Mouse (Mus musculus): ENCODE measurements around the gene Smad1. TPM values are rescaled to one million over a fixed set of nuclear protein-coding genes. Genes with fewer than 3 reads are reported as not detected.
A peak's percentile ranks its signal among the peaks of the same experiment; 100 is the strongest.

Gene Smad1
- total RNA-seq, 2 experiments from 2014 or later, result 29.6 to 33.8 TPM

DNA sequence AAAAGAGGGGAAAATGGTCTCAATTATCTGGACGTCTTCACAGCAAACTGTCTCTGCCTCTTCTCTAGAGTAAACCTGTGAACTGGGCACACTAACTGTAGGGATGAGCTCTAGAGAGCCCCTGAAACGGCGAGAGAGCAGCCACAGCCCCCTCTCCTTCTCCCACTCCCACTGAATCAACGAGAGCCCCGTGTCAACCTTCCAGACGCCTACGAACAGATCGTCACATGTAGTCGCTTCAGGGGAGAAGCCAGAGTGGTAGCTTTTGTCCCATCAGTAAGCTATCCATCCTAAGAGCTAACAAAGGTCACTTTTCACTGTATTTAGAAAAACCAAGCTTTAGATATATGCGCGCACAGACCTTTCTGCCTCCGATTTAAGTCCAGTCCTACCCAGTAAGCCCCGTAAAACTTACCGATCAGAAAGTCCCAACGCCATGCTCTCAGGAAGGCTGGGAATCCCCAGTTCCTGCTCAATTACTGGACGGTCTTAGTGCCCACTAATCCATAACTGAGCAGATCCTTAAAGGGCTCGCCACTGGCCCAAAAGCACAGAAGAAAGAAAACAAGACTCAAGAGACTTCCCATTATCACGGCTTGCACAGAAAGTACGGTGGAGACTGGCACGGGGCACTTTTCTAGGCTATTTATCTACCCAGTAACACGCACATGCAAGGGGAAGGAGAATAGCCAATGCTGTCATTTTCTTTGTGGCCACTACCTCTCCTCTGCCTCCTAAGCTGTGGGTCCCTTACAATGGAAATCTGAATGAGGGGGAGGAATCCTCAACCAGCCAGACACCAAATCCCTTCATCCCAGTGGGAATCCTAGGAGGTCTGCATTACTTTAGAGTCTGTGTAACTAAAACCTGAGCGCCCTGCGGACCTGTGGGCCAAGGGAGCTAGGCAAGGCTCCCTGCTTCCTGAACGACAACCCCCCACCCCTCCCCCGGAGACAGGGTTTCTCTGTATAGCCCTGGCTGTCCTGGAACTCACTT, 14.7 kb downstream of the Smad1 start:
- intact Hi-C loops (cut with DNase I), result no loop called here
- no peak for DNase-seq (ENCODE audit: low spot score in 2 of 2)

DNA sequence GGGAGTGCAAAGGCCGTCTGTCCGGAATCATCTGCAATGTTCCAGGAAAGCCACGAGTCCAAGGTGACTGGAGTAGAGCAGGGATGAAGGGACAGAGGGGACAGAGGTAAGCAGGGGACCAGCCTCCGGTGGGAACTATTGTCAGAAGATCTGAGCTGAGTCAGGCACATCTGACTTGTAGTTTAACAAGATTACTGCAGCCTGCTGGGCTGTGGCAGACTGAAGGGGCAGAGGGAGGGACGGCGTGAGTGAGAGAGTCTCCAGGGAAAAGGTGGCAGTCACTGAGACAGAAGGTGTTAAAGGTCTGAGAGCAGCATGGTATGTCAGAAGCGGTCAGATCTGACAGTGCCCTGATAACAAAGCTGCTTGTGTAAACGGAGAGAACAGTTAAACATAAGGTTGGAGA, 16.5 kb downstream of the Smad1 start:
- no peak for DNase-seq (ENCODE audit: low spot score in 2 of 2)
- intact Hi-C loops (cut with DNase I), result no loop called here

DNA sequence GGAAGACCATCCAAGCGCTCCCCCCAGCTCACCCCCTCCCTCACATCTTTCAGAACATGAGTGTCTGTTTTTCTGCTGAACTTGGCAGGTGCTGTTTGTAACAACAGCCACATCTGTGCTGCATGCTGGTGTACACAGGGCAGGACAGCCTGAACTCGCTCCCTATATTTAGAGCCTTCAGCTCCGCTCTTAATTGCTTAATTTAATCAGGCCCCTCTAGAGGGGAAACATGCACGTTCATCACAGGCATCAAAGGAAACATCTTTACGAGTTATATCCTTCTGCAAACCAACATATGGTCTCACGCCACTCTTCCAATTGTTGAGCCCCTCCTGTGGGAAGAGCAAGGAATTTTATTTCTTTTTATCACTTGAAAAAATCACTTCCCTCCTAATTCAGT, 17.5 kb downstream of the Smad1 start:
- intact Hi-C loops (cut with DNase I), result no loop called here

DNA sequence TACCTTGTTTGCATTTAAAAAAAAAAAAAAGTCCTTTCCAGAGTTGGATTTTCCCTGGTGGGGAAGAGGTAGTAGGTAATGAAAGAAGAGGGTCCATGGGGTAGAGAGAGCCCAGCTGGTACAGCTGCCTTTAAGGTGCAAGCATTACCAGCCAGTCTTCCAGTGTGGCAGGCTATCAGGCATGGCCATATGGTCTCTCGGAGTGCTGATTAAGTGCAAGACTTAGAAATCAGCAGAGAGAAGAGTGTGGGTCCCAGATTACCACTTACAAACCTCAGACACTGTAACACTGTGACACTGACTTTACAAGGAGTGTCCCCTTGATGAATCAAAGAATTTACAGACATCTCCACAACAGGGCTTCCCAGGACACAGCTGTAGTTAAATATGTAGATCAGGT, 18.9 kb downstream of the Smad1 start:
- intact Hi-C loops (cut with DNase I), result no loop called here
- no peak for DNase-seq (ENCODE audit: low spot score in 2 of 2)

More for the DNA sequence above, 17.5 kb downstream of the Smad1 start:
- no peak for DNase-seq (ENCODE audit: low spot score in 2 of 2)

DNA sequence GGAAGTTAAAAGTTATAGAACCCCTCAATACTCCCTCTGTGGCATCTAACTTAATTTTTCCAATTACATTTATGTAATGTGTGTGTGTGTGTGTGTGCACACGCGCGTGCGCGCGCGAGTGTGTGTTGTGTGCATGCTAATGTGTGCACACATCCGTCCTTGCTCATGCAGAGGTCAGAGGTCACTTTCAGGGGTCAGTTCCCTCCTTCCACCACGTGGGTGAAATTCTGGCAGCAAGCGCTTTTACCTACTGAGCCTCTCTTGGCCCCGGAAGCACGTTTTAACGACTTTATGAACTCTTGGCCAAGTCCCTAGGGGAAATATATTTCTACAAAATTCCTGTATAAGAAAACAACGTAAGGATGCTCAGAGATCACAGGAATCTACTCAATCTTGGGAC, 19.3 kb downstream of the Smad1 start:
- no peak for DNase-seq (ENCODE audit: low spot score in 2 of 2)
- intact Hi-C loops (cut with DNase I), result no loop called here

DNA sequence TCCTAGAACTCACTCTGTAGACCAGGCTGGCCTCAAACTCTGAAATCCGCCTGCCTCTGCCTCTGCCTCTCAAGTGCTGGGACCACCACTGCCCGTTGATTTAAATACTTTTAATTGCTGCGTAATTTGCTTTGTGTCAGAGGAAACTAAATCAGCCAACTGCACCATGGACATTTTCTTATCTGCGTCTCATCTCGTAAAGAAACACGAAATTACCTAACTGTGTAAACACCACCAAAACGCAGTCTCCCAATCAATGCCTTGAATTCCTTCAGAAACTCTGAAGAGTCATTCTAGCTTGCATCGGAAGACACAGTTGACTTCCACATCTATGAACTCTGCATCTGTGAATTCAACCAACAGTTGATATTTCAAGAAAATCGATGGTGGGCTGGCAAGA, 22.7 kb downstream of the Smad1 start:
- intact Hi-C loops (cut with DNase I), result no loop called here
- DNase-seq (ENCODE audit: low spot score in 2 of 2), result no peak

DNA sequence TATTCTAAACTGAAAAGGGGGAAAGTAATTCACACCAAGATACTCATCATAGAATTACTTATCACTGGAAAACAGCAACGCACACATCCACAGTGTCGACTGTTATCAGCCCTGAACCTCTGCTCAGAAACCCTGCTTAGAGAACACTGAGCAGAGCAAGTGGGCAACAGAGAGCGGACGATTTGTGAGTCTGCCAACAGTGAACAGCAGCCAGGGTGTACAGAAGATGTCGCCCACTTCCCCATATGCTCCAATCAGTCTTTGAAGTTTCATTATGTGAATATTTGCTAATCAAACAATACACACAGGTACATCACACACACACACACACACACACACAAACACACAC, 23.6 kb downstream of the Smad1 start:
- intact Hi-C loops (cut with DNase I), result loop anchor here (2.0 kb wide), 1 partner anchor 23 kb away; the partner anchor contains the start of gene Smad1
- peak in 1 of 2 experiments; percentile 74 for DNase-seq (ENCODE audit: low spot score in 2 of 2)

DNA sequence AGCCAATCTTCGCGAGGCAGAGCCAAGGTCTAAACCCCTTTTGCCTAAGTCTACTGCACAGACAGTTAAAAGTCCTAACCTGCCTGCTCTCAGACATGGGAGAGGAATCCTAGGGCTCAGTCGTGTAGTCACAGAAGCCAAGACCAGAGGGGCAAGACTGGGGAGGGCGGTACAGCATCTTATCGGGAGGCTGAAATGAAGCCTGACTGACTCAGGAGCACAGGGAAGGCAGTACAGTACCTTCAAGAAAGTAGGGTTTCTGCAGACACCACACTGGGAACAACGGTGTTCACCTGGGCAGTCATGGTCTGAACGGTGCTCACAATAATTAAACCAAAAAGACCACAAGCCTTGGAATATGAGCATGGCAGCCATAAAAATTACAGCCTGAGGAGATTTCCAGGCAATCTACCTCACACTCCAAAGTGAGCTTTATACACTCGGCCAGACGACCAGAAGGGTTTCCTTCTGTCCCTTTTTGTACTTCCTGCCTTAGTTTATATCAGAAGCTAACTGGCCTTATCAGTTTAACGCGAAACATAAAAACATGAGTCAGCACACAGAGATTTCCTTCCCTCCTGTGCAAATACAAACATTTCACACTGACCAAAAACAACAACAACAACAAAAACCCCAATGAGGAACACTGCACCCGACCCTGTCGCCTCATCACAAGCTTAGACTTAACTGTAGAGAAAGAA, 24.1 kb downstream of the Smad1 start:
- intact Hi-C loops (cut with DNase I), result loop anchor here (2.0 kb wide), 1 partner anchor 24 kb away; the partner anchor contains the start of gene Smad1
- DNase-seq (ENCODE audit: low spot score in 2 of 2), result no peak

DNA sequence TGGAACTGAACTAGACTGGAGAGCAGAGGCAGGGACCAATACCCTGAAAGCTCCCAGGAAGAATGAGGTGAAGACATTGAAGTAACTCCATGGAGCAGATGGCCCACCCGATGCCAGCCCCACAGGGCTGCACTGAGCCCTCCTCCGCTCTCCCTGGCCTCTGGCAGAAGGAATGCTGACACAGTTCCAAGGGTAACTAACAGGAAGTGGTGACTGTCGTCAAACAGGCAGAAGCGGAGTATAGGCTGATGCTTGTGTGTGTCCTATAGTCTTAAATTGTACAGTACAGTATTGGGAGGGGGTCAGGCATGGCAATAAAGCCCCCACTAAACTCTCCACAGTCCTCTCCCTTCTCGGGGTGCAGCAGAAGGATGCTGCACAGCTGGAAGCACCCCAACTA, 24.9 kb downstream of the Smad1 start:
- DNase-seq (ENCODE audit: low spot score in 2 of 2), result no peak
- intact Hi-C loops (cut with DNase I), result loop anchor here (2.0 kb wide), 1 partner anchor 24 kb away; the partner anchor contains the start of gene Smad1

DNA sequence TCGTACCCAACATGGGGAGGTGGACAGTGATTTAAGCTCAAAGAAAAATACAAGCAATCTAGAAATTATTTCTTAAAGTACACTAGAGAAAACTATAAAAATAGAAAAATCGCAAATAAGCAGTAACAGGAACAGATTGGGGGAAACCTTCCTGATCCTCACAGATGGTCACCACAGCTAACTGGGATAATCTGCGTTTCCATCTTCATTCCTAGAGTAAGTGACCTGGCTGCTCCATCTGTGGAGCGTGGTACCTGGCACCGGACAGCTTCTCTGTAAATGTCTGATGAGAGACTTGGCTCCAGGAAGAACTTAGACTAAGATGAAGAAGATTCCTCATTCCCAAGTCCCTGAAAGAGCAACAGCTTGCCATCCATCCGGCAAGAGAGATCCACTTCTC, 25.8 kb downstream of the Smad1 start:
- no peak for DNase-seq (ENCODE audit: low spot score in 2 of 2)
- intact Hi-C loops (cut with DNase I), result no loop called here

DNA sequence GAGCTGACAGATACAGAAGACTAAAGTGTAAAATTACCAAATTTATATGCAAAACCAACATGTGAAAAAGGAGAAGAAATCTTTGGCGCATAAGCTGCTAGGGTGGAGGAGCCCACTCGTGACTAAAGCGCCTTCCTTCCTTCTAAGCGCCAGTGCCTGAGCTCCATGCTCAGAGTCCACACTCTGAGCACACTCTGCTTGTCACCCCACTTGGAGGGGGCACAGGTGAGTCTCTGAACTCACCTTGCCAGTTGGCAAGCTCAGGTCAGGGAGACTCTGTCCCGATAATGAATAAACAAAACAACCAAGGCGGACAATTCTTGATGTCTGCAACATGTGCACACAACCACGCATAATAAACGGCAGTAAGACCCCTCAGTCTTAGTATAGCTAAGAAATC, 26.4 kb downstream of the Smad1 start:
- DNase-seq (ENCODE audit: low spot score in 2 of 2), result no peak
- intact Hi-C loops (cut with DNase I), result no loop called here

DNA sequence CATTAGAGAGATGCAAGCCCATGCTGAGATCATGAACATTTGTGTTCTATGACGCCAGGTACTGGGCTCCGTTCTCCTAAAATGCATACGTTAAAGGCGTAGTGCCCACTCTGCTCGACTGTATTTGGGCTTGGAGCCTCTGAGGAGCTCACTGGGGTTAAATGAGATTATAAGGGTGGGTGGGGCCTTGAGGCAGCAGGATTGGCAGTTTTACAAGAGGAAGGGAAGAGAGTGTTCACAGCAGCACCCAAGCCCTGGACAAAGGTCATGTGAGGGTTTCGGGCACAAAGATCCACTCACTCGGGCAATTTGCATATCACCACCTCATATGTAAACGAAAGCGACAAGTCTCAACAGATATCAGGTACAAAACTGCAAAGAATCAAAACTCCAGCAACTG, 26.8 kb downstream of the Smad1 start:
- intact Hi-C loops (cut with DNase I), result no loop called here
- no peak for DNase-seq (ENCODE audit: low spot score in 2 of 2)

DNA sequence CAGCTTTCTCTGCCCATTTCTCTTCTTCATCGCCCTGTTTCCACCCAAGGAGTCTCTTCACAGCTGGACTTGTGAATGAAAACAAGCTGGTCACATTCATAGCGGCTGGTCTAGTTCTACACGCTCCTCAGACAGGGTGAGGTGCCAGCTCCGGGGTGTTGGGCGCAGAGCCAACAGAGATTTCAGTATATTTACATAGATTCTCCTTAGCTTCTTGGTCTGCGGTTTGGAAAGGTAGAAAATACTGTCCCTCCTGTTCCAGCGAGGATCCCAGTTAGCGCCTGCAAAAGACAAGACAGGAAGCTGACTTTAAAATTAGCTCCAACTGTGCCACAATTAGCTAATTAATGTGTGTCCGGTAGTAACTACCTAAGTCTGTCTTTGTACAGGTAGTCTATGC, 27.2 kb downstream of the Smad1 start:
- no peak for DNase-seq (ENCODE audit: low spot score in 2 of 2)
- intact Hi-C loops (cut with DNase I), result no loop called here

DNA sequence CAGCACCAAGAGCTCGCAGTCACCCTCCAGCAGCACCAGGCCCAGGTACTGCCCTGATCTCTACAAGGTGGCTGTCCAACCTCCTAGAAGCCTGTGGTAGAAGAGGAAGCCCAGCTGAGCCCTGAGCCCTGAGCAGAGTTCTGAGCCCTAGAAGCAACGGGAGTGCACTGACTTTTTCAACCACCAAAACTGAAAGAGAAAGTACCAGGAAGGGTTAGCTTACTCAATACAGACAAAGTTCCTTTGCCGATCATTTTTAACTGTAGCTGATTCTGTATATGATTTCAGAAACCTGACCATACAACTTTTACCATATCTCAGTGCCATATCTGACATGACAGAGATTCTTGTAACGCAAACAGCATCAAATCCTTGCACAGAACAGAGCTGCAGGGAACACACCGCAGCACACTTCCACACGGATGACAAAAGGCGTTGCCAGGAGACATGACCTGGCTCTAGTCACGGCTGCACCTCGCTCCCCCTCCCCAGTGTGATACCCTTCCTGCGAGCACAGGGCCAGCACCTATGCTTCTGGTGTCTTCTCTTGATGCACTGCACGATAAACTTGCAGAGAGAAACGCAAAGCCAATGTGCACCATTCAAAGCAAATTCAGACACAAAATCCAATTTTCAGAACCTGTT, 28.6 kb downstream of the Smad1 start:
- DNase-seq (ENCODE audit: low spot score in 2 of 2), result no peak
- intact Hi-C loops (cut with DNase I), result no loop called here

DNA sequence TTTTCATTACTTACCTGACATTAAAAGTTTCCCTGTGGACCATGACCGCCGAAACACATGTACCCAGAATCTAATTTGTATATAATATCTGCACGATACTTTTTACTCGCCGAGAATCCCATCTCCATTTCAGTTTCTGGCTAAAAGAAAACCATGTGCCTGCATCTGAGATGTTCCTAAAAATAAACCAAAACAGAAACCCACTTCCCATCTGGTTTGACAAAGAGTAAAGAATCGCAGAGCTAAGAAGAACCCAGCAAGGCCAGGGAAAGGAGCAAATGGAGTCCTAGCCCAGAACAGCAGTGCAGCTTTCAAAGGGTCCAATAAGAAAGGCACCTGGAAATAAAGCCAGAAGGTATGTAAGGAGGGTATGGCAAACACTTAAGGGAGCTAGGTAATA, 30.2 kb downstream of the Smad1 start:
- intact Hi-C loops (cut with DNase I), result no loop called here
- DNase-seq (ENCODE audit: low spot score in 2 of 2), result peak in 1 of 2 experiments; percentile 68

DNA sequence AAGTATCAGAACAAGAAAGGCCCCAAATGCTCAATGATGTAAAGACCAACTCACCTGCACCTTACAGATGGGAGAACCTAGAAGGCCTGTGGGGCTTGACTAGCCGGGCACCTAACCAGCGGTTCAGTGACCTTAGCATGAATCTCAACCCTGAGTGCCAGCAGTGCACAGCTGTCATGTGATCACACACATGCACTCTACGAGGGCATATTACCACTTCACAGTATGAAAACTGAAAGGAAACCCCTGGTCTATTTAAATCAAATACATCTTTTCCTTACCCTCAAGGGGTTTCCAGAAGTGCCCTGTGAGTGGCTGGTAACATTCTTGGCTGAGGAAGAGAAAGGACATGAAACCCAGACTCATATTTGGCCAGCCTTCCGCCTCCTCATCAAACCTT, 31.4 kb downstream of the Smad1 start:
- intact Hi-C loops (cut with DNase I), result no loop called here
- no peak for DNase-seq (ENCODE audit: low spot score in 2 of 2)

DNA sequence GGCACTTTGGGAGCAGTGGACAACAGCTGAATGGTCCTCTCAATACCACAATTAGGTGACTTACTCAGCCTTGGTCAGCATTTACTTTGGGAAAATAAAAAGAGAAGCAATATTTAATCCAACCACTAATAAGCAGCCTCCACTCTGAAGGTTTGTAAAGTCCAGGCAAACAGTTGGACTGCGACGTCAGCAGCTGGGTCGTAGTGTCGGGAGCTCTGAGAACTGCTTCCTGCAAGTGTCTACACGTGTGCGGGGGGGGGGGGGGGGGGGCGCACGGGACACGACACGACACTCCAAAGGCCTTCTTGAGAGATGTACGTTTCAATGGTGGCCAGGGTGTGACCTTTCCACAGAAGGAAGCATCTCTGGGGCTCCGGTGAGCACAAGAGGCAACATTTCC, 32.0 kb downstream of the Smad1 start:
- DNase-seq (ENCODE audit: low spot score in 2 of 2), result no peak
- intact Hi-C loops (cut with DNase I), result no loop called here

DNA sequence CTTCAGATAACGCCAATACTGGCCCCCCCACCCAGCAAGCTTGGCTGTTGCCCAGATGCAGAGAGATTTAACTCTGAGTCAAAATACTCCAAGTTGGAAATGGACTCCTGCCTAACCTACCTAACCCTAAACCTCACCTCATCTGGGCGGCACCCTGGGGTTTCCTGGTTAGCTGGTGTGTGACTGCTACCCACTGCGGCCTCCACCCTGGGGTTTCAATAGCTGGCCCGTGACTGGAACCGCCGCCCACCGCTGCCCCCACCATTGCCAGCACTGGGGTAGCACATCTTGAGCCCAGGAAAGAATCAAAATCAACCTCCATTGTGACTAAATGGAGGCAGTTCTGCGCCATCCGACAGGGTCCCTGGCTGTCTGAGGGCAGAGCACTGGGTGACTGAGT, 33.1 kb downstream of the Smad1 start:
- intact Hi-C loops (cut with DNase I), result no loop called here
- no peak for DNase-seq (ENCODE audit: low spot score in 2 of 2)

DNA sequence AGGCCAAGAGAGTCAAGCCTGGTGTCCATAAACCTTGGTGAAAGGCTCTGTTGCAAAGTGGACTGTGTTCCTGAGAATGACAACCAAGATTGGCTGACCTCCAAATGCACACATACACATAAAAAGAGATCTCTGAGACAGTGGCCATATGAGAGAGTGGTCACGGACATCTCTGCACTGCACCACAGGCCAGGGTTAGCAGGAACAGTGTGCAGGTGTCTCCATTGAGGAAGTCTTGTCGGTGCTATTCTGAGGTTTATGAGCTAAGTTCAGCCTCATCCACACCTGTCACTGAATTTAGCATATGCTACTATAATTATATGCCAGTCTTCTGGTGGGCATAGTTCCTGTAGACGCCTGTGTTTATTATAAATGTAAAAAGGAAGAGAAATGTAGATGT, 33.6 kb downstream of the Smad1 start:
- DNase-seq (ENCODE audit: low spot score in 2 of 2), result no peak
- intact Hi-C loops (cut with DNase I), result no loop called here

DNA sequence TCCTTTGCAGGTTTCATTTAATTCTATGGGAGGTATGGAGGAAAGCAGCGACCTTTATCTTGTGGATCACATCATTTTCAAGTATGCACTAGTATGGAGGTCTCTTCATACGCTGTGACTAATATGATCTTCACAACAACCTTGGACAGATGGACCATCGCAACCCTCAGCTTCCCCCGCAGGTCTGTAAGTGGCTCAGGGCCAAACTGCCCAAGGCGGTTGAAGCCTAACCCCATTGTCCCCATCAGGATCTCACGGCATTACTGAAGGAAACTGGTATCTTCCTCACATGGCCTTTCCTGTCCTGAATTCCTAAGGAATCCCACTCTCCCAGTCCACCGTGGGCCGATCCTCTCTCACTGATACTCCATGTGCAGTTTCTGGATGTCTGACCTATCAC, 34.5 kb downstream of the Smad1 start:
- no peak for DNase-seq (ENCODE audit: low spot score in 2 of 2)
- intact Hi-C loops (cut with DNase I), result no loop called here
